Mouse (Mus musculus): ENCODE results near the gene Btbd19. TPM values are rescaled to one million over a fixed set of nuclear protein-coding genes. Genes with fewer than 3 reads are reported as not detected.
A peak's percentile ranks its signal among the peaks of the same experiment; 100 is the strongest.

Gene Btbd19
- total and polyA plus RNA-seq, 2 experiments = 0.74 to 1.8 TPM

DNA sequence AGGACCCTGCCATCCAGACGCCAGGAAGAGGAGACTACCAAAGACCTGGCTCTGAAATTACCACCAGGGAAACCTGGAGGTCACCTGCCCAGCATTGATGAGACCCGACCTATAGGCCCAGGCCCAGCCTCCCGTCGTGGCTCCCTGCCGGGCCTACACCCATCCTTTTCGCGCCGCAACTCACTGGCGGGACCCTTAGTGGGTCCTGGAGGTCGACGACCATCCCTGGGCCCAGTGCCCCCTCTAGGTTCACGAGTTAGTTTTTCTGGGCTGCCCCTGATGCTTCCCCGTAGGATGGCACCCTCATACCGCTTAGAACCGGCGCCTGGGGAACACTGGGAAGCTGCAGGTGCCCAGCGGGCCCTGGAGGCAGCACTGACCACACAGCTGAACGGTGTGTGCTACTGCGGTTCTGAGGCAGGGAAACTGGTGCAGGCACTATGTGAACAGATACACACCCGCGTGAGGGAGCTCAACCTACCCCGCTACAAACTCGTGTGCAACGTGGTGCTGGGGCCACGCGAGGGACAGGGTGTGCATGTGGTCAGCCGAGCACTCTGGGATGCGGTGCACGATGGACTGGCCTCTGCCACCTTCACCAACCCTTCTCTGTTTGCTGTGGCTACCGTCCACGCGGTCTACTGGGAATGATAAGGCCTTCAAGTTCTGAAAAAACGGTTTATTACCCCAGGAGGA is 2.6 kb upstream of the Btbd19 start:
- peaks cover 1% of the 10 kb centered on the region; the same call in 1 of the 2 replicates for H3K79me2 ChIP-seq (ENCODE audit: control insufficient read depth, insufficient read depth, low read length)
- WGBS = 79% methylated on average over 33 of the region's 33 CpGs
- no peak for TF ChIP-seq CTCF (IDR thresholded peaks at IDR 0.05; ENCODE audit: low read depth, low read length)
- TF ChIP-seq POLR2A (IDR thresholded peaks at IDR 0.05; ENCODE audit: extremely low read depth, insufficient read depth, low read length) = 0 out of 2 replicates have a peak, but pooled peaks have one; percentile 1
- no peak overlapping the region for H3K27ac ChIP-seq (replicated peaks; ENCODE audit: insufficient read depth, low read depth, low read length)
- no peak overlapping the region for H3K9ac ChIP-seq (ENCODE audit: low read depth, low read length)
- peaks cover 48% of the 10 kb centered on the region for H3K36me3 ChIP-seq (ENCODE audit: control insufficient read depth, insufficient read depth, low read length)
- DNase-seq (ENCODE audit: extremely low read depth, low read depth, low spot score) = peak; percentile 24
- peaks cover 20% of the 10 kb centered on the region for H3K4me1 ChIP-seq (ENCODE audit: control insufficient read depth, insufficient read depth, low read length)
- no peaks in the 10 kb centered on the region for H3K27me3 ChIP-seq (ENCODE audit: control insufficient read depth, insufficient read depth, low read length)
- H3K4me3 ChIP-seq (ENCODE audit: insufficient read depth, low read depth, low read length) = no peak overlapping the region

GRCm38 (mm10) chr4:117126675-117127290 is 1.3 kb upstream of the Btbd19 start, which contains the start of gene Tctex1d4:
TSS of gene Tctex1d4 (plus strand) at chr4:117126794.
- Histone ChIP-seq H3K27me3 (ENCODE audit: control insufficient read depth, insufficient read depth, low read length) (no peaks in the 10 kb centered on the region), H3K79me2 (ENCODE audit: control insufficient read depth, insufficient read depth, low read length) (no peaks in the 10 kb centered on the region), H3K4me3 (ENCODE audit: insufficient read depth, low read depth, low read length) (no peak within 1 kb of the TSS), H3K4me1 (ENCODE audit: control insufficient read depth, insufficient read depth, low read length) (peaks cover 15% of the 10 kb centered on the region), H3K9ac (ENCODE audit: low read depth, low read length) (peak within 1 kb of the TSS; percentile 27; the same call in 1 of the 2 replicates), H3K36me3 (ENCODE audit: control insufficient read depth, insufficient read depth, low read length) (peaks cover 42% of the 10 kb centered on the region), H3K27ac (replicated peaks; ENCODE audit: insufficient read depth, low read depth, low read length) (peak within 1 kb of the TSS; percentile 86)
- TF ChIP-seq CTCF (IDR thresholded peaks at IDR 0.05; ENCODE audit: low read depth, low read length) = no peak
- TF ChIP-seq POLR2A (IDR thresholded peaks at IDR 0.05; ENCODE audit: extremely low read depth, insufficient read depth, low read length) = 0 out of 2 replicates have a peak, but pooled peaks have one; percentile 40
- DNase-seq (ENCODE audit: extremely low read depth, low read depth, low spot score) = no peak
- 75% methylated on average over 9 of the region's 9 CpGs for WGBS

DNA sequence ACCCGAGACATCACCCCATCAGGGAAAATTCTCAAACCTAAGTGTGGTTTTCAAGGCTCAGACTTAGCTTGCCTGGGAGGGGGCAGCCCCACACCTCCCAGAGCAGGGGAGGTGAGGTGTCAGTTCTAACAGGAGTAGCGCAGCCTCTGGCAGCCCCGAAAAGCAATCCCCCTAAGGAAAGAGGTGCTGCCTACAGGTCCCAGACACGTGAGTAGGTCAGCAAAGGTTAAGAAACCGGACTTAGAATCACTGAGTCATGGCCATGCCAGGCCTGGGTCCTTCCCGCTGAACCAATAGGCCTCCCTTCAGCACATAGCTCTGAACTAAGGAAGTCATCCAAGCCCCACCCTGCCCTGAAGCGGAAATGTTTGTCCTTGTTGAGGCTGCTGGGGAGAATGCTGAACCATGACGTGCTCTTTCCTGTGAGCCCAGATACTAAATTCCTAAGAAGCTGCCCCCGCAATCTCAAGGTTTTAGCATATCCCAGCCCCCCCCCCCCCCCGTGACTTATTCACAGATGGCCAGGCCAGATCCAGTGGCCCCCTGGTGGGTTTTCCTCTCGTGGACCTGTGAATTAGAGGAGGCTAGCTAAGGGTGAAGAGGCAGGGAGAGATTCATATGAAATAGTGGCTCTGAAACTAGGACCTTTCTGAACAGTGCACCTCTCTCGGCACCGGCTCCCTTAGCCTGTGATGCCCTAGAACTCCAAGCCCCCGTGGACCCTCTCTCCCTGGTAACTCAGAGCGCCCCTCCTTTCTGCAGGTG is 567 bp upstream of the Btbd19 start:
- H3K27me3 ChIP-seq (ENCODE audit: control insufficient read depth, insufficient read depth, low read length) = no peaks in the 10 kb centered on the region
- peaks cover 35% of the 10 kb centered on the region for H3K36me3 ChIP-seq (ENCODE audit: control insufficient read depth, insufficient read depth, low read length)
- no peaks in the 10 kb centered on the region for H3K79me2 ChIP-seq (ENCODE audit: control insufficient read depth, insufficient read depth, low read length)
- peak; percentile 74 for DNase-seq (ENCODE audit: extremely low read depth, low read depth, low spot score)
- WGBS = 43% methylated on average over 15 of the region's 15 CpGs
- peaks cover 15% of the 10 kb centered on the region; the same call in 1 of the 2 replicates for H3K4me1 ChIP-seq (ENCODE audit: control insufficient read depth, insufficient read depth, low read length)
- peak overlapping the region; percentile 86 for H3K27ac ChIP-seq (replicated peaks; ENCODE audit: insufficient read depth, low read depth, low read length)
- peak overlapping the region; percentile 27; the same call in 1 of the 2 replicates for H3K9ac ChIP-seq (ENCODE audit: low read depth, low read length)
- no peak overlapping the region for H3K4me3 ChIP-seq (ENCODE audit: insufficient read depth, low read depth, low read length)
- TF ChIP-seq POLR2A (IDR thresholded peaks at IDR 0.05; ENCODE audit: extremely low read depth, insufficient read depth, low read length) = no peak
- no peak for TF ChIP-seq CTCF (IDR thresholded peaks at IDR 0.05; ENCODE audit: low read depth, low read length)

- TF ChIP-seq POLR2A (IDR thresholded peaks at IDR 0.05; ENCODE audit: extremely low read depth, insufficient read depth, low read length) (no peak), CTCF (IDR thresholded peaks at IDR 0.05; ENCODE audit: low read depth, low read length) (no peak)
- H3K4me1 ChIP-seq (ENCODE audit: control insufficient read depth, insufficient read depth, low read length) = peaks cover 9% of the 10 kb centered on the region; the same call in 1 of the 2 replicates
- no peaks in the 10 kb centered on the region for H3K79me2 ChIP-seq (ENCODE audit: control insufficient read depth, insufficient read depth, low read length)
- peak overlapping the region; percentile 86 for H3K27ac ChIP-seq (replicated peaks; ENCODE audit: insufficient read depth, low read depth, low read length)
- no peaks in the 10 kb centered on the region for H3K27me3 ChIP-seq (ENCODE audit: control insufficient read depth, insufficient read depth, low read length)
- H3K9ac ChIP-seq (ENCODE audit: low read depth, low read length) = peak overlapping the region; percentile 14
- no peak overlapping the region for H3K4me3 ChIP-seq (ENCODE audit: insufficient read depth, low read depth, low read length)
- 55% methylated on average over 14 of the region's 14 CpGs for WGBS
- DNase-seq (ENCODE audit: extremely low read depth, low read depth, low spot score) = peak; percentile 63
- peaks cover 22% of the 10 kb centered on the region; the same call in 1 of the 2 replicates for H3K36me3 ChIP-seq (ENCODE audit: control insufficient read depth, insufficient read depth, low read length)
These were observed 792 bp downstream of the Btbd19 start for GRCm38 (mm10) chr4:117124518-117125347.

- peaks cover 8% of the 10 kb centered on the region; the same call in 1 of the 2 replicates for H3K4me1 ChIP-seq (ENCODE audit: control insufficient read depth, insufficient read depth, low read length)
These were observed 1.4 kb downstream of the Btbd19 start for GRCm38 (mm10) chr4:117124218-117124517.

More at GRCm38 (mm10) chr4:117124218-117124517, 1.4 kb downstream of the Btbd19 start:
- TF ChIP-seq POLR2A (IDR thresholded peaks at IDR 0.05; ENCODE audit: extremely low read depth, insufficient read depth, low read length) = no peak
- Histone ChIP-seq H3K27ac (replicated peaks; ENCODE audit: insufficient read depth, low read depth, low read length) (peak overlapping the region; percentile 86), H3K36me3 (ENCODE audit: control insufficient read depth, insufficient read depth, low read length) (peaks cover 17% of the 10 kb centered on the region; the same call in 1 of the 2 replicates), H3K79me2 (ENCODE audit: control insufficient read depth, insufficient read depth, low read length) (no peaks in the 10 kb centered on the region), H3K9ac (ENCODE audit: low read depth, low read length) (peak overlapping the region; percentile 14; the same call in 1 of the 2 replicates), H3K27me3 (ENCODE audit: control insufficient read depth, insufficient read depth, low read length) (no peaks in the 10 kb centered on the region), H3K4me3 (ENCODE audit: insufficient read depth, low read depth, low read length) (no peak overlapping the region)
- WGBS = 80% methylated on average over 3 of the region's 3 CpGs
- DNase-seq (ENCODE audit: extremely low read depth, low read depth, low spot score) = no peak
